Mouse (Mus musculus) fat pad, adult 2 months (tissue): Measurements from ENCODE around the gene Timm50.

ENCODE experiments used
- DNase-seq: peaks from one replicate; pipeline ENCODE4 v3.0.0-alpha.2; 2011; ENCODE audit warnings: low read depth, low spot score; ENCODE audit errors: extremely low read depth

Gene Timm50

GRCm38 (mm10) chr7:28328260-28328659 lies 16.4 kb upstream of the Timm50 start:
- no peak for DNase-seq

- DNase-seq = no peak
These were observed 14.6 kb upstream of the Timm50 start for GRCm38 (mm10) chr7:28326457-28326856.

- DNase-seq = no peak
These were observed 13.4 kb upstream of the Timm50 start for GRCm38 (mm10) chr7:28325293-28325692.

GRCm38 (mm10) chr7:28321974-28322720 lies 10.3 kb upstream of the Timm50 start:
- DNase-seq = no peak

GRCm38 (mm10) chr7:28318714-28319113 lies 6.8 kb upstream of the Timm50 start:
- no peak for DNase-seq

GRCm38 (mm10) chr7:28318036-28318435 lies 6.2 kb upstream of the Timm50 start:
- DNase-seq = no peak

- no peak for DNase-seq
These were observed 534 bp downstream of the Timm50 start for GRCm38 (mm10) chr7:28311151-28311925.

- DNase-seq = no peak
These were observed 2.1 kb downstream of the Timm50 start for GRCm38 (mm10) chr7:28309737-28310136.

GRCm38 (mm10) chr7:28306216-28306615 lies 5.7 kb downstream of the Timm50 start:
- DNase-seq = no peak

GRCm38 (mm10) chr7:28305641-28306040 lies 6.2 kb downstream of the Timm50 start:
- no peak for DNase-seq

GRCm38 (mm10) chr7:28301616-28302433 lies 10.0 kb downstream of the Timm50 start, which contains the start of gene Dll3:
TSS of gene Dll3 (minus strand) at chr7:28302238.
- no peak for DNase-seq

- DNase-seq = no peak
These were observed 12.8 kb downstream of the Timm50 start for GRCm38 (mm10) chr7:28298837-28299625.

- DNase-seq = no peak
These were observed 17.4 kb downstream of the Timm50 start for GRCm38 (mm10) chr7:28294481-28294880.

GRCm38 (mm10) chr7:28290638-28291590 lies 21.0 kb downstream of the Timm50 start, which contains the start of gene Selenov:
TSS of gene Selenov (minus strand) at chr7:28291186.
- no peak for DNase-seq

GRCm38 (mm10) chr7:28290165-28290564 lies 21.7 kb downstream of the Timm50 start:
- no peak for DNase-seq

GRCm38 (mm10) chr7:28280630-28281029 lies 31.2 kb downstream of the Timm50 start:
- no peak for DNase-seq

GRCm38 (mm10) chr7:28278279-28278652 lies 33.6 kb downstream of the Timm50 start:
- no peak for DNase-seq

- peak; percentile 14 for DNase-seq
These were observed 34.1 kb downstream of the Timm50 start, which contains the start of gene Eid2b for GRCm38 (mm10) chr7:28277615-28278278. TSS of gene Eid2b (plus strand) at chr7:28277739.

GRCm38 (mm10) chr7:28277237-28277614 lies 34.6 kb downstream of the Timm50 start:
- DNase-seq = no peak
